Mouse (Mus musculus) thymus, adult 2 months (tissue): ENCODE data around the gene Appl1. TPM values are rescaled to one million over a fixed set of nuclear protein-coding genes. Genes with fewer than 3 reads are reported as not detected.
"Not testable (repeated sequence)": the region's sequence is repeated elsewhere in the genome, so short reads cannot be mapped to it uniquely, and the experiment has no call there.

Source experiments
- DNase-seq: peaks from one replicate; pipeline ENCODE4 v3.0.0; 2021
- H3K27ac ChIP-seq: fragments of 200-500 bp; 2 replicates; pipeline ENCODE4 v1.5.1; 2012; ENCODE audit warnings: low read length, control low read depth; ENCODE audit not compliant: control insufficient read depth, insufficient read depth
- H3K27me3 ChIP-seq: fragments of 200-500 bp; 2 replicates; pipeline ENCODE4 v1.6.1; 2012; ENCODE audit warnings: mild to moderate bottlenecking, low read length, moderate library complexity, mixed read lengths; ENCODE audit not compliant: control insufficient read depth, insufficient read depth
- H3K36me3 ChIP-seq: fragments of 200-500 bp; 2 replicates; pipeline ENCODE4 v1.6.1; 2012; ENCODE audit warnings: mild to moderate bottlenecking, low read length, moderate library complexity; ENCODE audit not compliant: control insufficient read depth, insufficient read depth
- H3K4me1 ChIP-seq: fragments of 200-500 bp; replicated peaks from 2 replicates; pipeline ENCODE4 v1.6.1; 2012; ENCODE audit warnings: low read length; ENCODE audit not compliant: control insufficient read depth, insufficient read depth
- H3K4me3 ChIP-seq: fragments of 200-500 bp; 2 replicates; pipeline ENCODE4 v1.5.1; 2012; ENCODE audit warnings: mild to moderate bottlenecking, low read length, control low read depth, moderate library complexity; ENCODE audit not compliant: control insufficient read depth, insufficient read depth
- CTCF ChIP-seq: fragments of 200-500 bp; IDR thresholded peaks from 2 replicates; pipeline ENCODE4 v1.5.1; 2012; ENCODE audit warnings: mild to moderate bottlenecking, control low read depth, low read length, moderate library complexity, borderline replicate concordance; ENCODE audit not compliant: control insufficient read depth, poor library complexity, insufficient read depth; ENCODE audit errors: extremely low read depth
- POLR2A ChIP-seq: fragments of 200-500 bp; IDR thresholded peaks from 2 replicates; pipeline ENCODE4 v1.6.1; 2012; ENCODE audit warnings: mild to moderate bottlenecking, low read length, control low read depth, moderate library complexity; ENCODE audit not compliant: control insufficient read depth, poor library complexity, insufficient read depth; ENCODE audit errors: extremely low read depth
- whole genome bisulfite sequencing: fragments of 180-500 bp; shearing (Covaris S2); methylation state at CpG from one replicate; pipeline ENCODE4 v1.1.7; 2018; 5-methylcytosine and 5-hydroxymethylcytosine counted together
- polyA plus RNA-seq: library from polyadenylated mRNA; depleted of rRNA; stranded (reverse); fragments of >200 nt; gene quantifications from 2 replicates; pipeline ENCODE4 v1.2.3, GENCODE M21; 2012

The Appl1 gene
- polyA plus RNA-seq, 1 experiment = 10.7 TPM

- Histone ChIP-seq H3K4me1 (no peaks in the 10 kb centered on the region), H3K36me3 (no peaks in the 10 kb centered on the region), H3K27ac (no peak overlapping the region), H3K27me3 (no peaks in the 10 kb centered on the region), H3K4me3 (no peak overlapping the region)
- no peak for DNase-seq
- 96% methylated on average over 2 of the region's 2 CpGs for WGBS
- TF ChIP-seq CTCF (no peak), POLR2A (no peak)
Observed at GRCm38 (mm10) chr14:26973089-26973488, 2.1 kb upstream of the Appl1 start.

- peak; percentile 97 for DNase-seq
- no peaks in the 10 kb centered on the region for H3K27me3 ChIP-seq
- under 1% methylated on average over 53 of the region's 53 CpGs for WGBS
- no peak overlapping the region for H3K27ac ChIP-seq
- H3K4me1 ChIP-seq = peaks cover 3% of the 10 kb centered on the region
- peak overlapping the region; percentile 82 for H3K4me3 ChIP-seq
- TF ChIP-seq POLR2A (peak; percentile 98), CTCF (no peak)
- H3K36me3 ChIP-seq = no peaks in the 10 kb centered on the region
Observed at GRCm38 (mm10) chr14:26970439-26970932, 546 bp downstream of the Appl1 start.

GRCm38 (mm10) chr14:26969856-26970407 is 1.1 kb downstream of the Appl1 start:
- Histone ChIP-seq H3K4me3 (peak overlapping the region; percentile 79), H3K4me1 (peaks cover 3% of the 10 kb centered on the region), H3K27me3 (no peaks in the 10 kb centered on the region), H3K27ac (peak overlapping the region; percentile 20; the same call in 1 of the 2 replicates), H3K36me3 (no peaks in the 10 kb centered on the region)
- TF ChIP-seq POLR2A = no peak
- peak; percentile 79 for TF ChIP-seq CTCF
- WGBS = under 1% methylated on average over 62 of the region's 62 CpGs
- peak; percentile 64 for DNase-seq

DNA sequence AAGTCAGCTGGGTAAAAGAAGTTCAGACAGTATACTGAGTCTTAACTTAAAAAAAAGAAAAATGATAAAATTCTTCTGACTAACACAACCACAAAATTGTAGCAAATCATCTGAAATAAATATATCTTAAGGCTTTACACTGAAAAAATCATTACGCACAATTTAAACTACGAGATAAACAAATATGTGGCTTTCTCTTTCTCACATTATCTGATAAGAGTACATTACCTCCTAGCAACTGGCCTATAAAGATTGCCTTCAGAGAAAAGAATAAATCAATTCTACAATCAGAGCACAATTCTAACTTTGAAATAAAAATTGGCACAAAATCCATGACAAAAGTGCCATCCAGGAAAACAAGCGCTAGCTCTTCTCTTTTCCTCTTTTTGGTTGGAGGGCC is 1.9 kb downstream of the Appl1 start:
- no peak for DNase-seq
- H3K36me3 ChIP-seq = no peaks in the 10 kb centered on the region
- TF ChIP-seq POLR2A (no peak), CTCF (no peak)
- H3K4me1 ChIP-seq = peaks cover 3% of the 10 kb centered on the region
- no peaks in the 10 kb centered on the region for H3K27me3 ChIP-seq
- H3K27ac ChIP-seq = no peak overlapping the region
- no peak overlapping the region for H3K4me3 ChIP-seq
- 77% methylated on average over 3 of the region's 3 CpGs for WGBS

DNA sequence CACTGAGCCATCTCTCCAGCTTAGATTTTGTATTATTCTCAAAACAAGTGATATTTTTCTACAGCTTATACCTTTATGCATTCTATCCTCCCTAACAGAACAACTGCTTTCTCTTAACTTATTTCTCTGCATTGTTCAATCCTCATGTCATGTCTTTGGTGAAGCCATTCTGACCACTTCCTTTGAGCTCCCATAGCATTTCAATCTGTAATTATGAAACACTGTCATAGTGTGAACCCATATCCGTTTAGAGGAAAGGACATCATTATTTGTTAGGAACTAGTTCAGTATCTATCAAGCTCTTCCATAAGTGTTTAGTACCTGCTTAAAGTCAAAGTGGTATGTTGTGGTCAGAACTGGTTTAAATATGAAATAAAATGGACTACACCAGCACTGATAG is 10.5 kb downstream of the Appl1 start:
- Histone ChIP-seq H3K4me1 (no peaks in the 10 kb centered on the region), H3K4me3 (no peak overlapping the region), H3K27me3 (no peaks in the 10 kb centered on the region), H3K36me3 (peaks cover 18% of the 10 kb centered on the region), H3K27ac (no peak overlapping the region)
- 82% methylated on average over 1 of the region's 1 CpGs for WGBS
- TF ChIP-seq CTCF (no peak), POLR2A (no peak)
- no peak for DNase-seq

DNA sequence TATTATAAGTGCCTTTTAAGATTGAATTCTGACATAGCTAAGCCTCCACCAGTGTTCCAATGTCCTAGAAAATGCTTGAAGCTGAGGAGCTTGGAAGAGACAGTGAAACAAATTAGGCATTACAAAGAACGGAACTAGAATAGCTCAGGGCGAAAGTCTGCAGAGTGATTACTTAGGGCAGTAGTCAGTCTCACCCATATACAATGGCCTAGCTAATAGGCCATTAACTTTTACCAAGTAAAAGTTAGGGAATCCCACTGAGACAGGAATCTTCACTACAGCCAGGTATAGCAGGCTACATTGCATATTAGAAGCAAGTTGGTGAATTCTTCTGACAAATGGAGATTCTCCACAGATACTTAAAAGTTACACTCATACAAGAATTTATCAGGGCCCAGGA is 14.9 kb downstream of the Appl1 start:
- H3K27ac ChIP-seq, H3K4me1 ChIP-seq, H3K4me3 ChIP-seq, H3K27me3 ChIP-seq, DNase-seq: not testable (repeated sequence)
- 100% methylated on average over 2 of the region's 2 CpGs for WGBS
- H3K36me3 ChIP-seq = peaks cover 14% of the 10 kb centered on the region

DNA sequence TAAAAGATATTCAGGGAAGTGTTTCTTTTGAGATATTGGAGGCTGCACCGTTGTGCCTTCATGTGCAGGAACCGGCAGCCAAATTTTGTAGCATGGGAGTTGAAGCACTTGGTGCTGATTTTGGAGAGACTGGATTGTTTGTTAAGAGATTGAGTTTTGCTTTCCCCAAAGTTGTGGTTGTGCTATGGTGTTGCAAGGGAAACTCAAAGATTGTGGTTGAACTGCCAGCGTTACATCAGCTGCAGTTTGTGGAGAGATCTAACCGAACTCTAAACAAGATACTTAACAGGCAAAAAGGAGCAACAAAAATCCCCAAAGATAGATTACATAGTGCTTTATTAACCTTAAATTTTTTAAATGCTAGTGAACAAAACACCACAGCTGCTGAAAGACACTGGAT is 35.5 kb downstream of the Appl1 start:
- DNase-seq = no peak
- Histone ChIP-seq H3K36me3 (0 out of 2 replicates have a peak, but pooled peaks cover 7% of the 10 kb centered on the region), H3K27ac (no peak overlapping the region; the same call in 1 of the 2 replicates), H3K4me3 (no peak overlapping the region), H3K4me1 (no peaks in the 10 kb centered on the region), H3K27me3 (no peaks in the 10 kb centered on the region)
- 29% methylated on average over 4 of the region's 4 CpGs for WGBS
- TF ChIP-seq CTCF (no peak), POLR2A (no peak)
